Mouse (Mus musculus): Measurements from ENCODE around the gene Rfc4.

The Rfc4 gene

DNA sequence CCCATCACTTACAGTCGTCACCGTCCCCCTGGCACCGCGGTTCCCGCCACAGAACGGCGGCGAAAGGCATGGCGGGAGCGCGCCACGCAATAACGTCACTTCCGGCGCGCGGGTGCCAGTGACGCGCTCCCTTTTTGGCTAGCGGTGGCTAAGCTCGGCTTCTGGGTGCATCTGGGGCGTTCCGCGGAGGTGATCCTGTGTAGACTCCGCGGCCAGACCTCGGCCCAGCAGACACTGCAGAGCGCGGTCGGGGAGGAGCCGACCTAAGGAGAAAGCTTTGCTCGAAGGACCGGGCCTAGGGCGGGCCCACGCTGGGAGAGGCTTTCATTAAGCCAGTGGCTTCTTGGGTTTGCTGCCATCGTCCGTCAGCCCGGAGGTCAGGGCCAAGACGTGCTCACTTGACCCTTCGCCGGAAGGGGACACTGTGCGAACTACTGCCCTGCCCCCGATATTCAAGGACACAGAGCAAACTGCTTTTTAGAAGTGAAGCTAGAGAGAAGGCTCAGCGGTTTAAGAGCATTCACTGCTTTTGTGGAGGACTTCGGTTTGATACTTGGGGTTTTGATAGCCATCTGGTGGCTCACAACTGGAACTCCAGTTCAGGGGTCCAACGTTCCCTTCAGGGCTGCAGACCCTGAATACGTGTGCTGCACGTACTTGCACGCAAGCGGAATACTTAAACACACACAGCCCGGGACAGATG, at the start of gene Rfc4:
TSS of gene Rfc4 (minus strand) at position 65 of the 703 bp plus-strand sequence.
- DNase-seq (ENCODE audit: low read depth) = peak; percentile 80

DNA sequence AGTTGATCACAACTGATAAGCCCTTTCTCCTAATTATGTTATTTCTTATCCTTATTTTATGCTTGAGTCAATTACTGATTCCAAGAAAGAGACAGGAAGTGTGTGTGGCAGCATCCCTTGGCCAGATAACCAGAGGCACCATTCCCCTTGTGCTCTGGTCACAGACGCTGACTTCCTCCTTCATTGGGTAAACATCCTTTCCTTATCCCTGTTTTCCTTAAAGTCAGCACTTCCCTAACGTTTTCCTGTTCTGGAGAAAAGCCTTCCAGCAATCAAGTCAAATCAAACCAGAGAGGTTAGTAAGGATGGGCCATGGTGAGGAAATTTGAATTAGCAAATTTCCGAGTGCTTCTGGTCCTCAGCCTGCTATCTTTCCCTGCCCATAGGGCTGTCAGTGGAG, 48.4 kb upstream of the Rfc4 start:
- no peak for DNase-seq (ENCODE audit: low read depth)

DNA sequence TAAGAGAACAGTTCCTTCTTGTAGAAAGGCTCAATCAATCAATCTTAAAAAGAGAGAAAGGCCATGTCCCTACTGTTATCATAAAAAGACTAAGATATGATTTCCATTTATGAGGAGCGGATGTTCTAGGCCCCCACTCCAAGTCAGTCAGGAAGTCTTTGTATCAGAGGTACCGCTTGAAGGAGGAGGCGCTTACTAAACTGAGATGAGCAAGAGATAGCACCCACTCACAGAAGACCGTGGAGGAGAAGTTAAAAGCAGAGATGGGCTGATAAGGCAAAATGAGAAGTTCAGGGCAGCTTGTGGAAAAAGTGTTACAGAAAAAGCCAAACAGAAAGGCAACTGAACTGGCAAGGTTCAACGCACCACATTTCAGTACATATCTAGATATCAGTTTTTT, 47.3 kb upstream of the Rfc4 start:
- DNase-seq (ENCODE audit: low read depth) = no peak

DNA sequence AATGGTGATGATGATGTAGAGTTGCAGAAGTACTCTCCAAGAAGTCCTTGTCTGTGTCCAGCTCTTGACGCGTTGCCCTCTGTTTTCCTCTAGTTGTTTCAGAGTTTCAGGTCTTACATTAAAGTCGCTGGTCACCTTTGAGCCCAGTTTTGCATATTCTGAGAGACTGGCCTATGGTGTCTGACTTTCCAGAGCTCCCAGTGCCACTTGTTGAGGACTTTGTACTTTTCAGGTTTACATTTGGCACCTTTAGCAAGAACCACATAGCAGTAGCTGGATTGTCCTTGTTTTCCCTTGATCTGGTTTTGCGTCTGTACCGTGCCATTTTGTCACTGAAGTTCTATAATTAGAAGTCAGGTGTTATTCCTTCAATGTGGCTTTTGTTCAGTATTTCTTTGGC, 46.4 kb upstream of the Rfc4 start:
- no peak for DNase-seq (ENCODE audit: low read depth)

DNA sequence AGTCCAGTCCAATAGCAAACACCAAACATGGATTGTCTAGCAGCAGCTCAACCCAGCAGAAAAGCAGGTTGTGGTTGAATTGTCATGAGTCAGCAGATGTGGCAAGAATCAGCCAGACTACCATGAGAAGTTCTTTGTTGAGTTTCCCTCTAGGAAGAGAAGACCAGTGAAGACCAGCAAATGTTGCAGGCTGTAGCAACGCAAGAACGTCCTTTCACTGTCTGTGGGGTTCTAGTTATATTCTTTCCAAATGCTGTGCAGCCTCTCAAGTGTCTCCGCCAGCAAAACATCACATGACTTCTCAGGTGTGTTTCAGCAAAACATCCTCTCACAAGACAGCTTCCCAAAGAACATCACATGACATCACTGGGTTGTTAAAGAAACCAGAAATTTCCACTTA, 43.3 kb upstream of the Rfc4 start:
- no peak for DNase-seq (ENCODE audit: low read depth)

DNA sequence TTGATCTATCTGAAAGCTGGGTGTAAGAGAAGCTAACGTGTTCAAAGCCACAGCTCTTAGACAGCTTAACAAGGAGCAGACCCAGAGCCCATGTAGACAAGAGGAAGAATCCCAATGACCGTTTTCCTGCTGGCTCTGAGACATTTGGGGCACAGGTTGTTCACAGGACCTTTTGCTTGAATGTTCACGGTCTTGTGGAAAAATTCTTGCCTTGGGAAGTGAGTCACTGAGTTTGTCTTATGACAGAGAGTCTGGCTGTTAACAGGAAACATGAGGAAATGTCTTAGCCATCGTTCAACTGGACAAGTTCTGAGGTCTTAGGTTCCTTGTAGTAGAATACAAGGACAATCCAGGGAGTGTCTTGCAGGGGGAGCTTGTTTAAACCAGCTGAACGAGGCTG, 39.5 kb upstream of the Rfc4 start:
- no peak for DNase-seq (ENCODE audit: low read depth)

DNA sequence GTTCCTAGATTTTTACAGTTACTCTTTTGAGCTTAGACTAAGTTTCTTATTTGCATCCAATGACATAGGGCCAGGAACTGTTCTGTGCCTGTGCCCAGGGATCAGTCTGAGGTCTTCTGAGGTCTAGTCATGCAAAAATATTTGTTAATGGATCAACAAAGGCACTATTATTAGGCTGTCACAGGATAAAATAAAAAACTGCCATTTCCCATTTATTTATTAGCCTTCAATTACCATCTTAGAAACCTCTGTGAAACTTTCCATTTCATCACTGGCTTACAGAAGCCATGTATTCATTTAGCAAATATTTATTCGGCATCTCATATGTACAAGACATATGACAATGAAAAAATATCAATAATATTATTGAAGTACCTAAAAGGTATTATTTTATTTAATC, 39.1 kb upstream of the Rfc4 start:
- no peak for DNase-seq (ENCODE audit: low read depth)

DNA sequence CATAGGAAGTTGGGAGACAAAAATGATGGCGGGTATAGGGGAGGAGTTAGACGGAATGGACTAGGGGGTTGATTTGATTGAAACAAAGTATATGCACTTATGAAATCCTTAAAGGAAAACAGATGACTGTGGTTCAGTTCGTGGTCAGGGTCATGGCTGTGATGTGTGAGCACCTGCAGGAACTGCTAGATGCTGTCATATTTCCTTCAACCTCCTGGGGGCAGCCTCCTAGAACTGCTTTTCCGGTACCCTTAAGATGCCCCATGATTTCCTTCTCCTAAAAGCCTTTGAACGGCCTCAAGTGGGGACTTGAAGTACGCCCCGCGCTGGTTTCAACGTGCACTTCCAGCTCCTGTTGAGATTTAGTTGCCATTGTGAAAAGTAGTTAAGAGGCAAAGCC, 37.9 kb upstream of the Rfc4 start:
- DNase-seq (ENCODE audit: low read depth) = no peak

DNA sequence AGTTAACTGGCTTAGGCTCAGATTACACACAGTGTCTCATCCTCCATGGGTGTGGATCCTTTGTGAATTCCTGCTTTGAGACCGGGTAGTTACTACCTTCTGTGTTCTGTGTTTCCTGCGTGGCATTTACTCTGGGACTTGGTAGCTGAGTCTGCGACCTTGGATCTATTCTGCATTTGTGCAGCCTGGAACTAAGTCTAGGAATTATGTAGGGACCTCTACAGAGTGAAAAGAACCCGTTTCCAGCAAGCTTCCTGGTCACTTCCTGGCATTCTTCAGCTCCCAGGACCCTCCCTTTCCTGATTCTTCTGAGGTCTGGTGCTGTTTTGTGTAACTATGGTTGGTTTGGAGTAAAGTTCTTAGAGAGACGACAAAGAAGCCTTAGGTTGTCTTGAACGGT, 36.9 kb upstream of the Rfc4 start:
- DNase-seq (ENCODE audit: low read depth) = no peak

DNA sequence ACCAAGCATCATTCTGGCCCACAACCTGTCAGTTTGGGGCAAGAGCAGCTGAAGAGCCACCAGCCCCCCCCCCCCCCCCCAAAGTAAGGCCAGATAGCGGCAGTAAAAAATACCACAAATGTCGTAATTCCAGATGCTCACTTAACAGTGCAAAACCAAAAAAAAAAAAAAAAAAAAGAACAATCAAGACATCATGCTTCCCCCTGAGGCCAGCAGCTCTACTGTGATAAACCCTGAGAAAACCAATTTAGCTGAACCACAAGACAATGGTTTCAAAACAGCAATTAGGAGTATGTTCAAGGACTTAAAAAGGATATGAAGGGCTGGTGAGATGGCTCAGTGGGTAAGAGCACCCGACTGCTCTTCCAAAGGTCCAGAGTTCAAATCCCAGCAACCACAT, 34.6 kb upstream of the Rfc4 start:
- no peak for DNase-seq (ENCODE audit: low read depth)

DNA sequence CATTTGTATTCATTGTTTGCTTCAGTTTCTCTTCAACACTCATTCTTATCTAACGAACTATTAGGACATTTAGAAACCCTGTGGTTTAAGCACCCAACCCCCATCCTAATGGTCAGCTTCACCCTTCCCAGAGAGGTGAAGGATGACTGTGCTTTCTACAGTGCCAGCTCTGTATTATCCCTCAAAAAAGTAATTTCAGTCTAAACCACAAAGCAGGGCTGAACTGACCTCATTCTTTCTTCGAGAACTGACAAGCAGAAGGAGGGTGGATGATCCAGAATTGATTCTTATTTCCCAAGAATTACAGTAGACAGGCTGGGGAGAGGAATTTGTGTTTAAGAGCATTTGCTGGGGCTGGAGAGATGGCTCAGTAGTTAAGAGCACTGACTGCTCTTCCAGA, 32.2 kb upstream of the Rfc4 start:
- DNase-seq (ENCODE audit: low read depth) = no peak

DNA sequence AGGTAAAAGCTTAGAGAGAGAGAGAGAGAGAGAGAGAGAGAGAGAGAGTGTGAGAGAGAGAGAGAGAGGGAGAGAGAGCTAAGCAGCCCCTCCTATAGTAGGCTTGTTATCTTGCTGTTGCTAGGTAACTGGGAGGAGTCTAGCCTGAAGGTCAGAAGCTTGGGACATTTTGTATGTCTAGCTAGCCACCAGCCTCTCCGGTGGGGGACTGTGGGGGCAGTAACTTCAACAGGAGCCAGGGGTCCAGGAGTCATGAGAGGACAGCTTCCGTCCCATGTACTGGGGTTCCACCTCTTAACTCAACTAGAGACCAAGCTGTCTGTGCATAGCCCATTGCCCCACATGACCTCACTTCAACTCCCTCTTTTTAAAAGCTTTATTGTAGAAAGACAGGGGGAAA, 31.4 kb upstream of the Rfc4 start:
- DNase-seq (ENCODE audit: low read depth) = no peak

DNA sequence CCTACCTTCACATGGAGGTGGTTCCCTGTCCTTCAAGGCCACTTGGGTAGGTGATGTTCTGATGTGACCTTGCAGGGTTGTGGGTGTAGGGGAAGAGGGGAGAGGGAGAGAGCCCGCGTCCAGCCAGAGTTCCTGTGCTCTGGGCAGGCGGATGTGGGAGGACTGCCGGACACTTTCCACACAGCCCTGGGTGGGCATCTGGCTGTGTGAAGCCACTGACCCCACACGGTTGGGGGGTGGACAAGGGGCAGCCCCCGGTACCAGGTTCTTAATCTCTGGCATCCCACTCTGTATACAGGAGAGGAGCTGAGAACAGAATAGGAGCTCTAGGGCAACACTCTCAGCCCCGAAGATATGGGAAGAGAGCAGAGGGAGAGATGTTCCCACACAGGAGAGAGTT, 30.8 kb upstream of the Rfc4 start:
- DNase-seq (ENCODE audit: low read depth) = no peak

DNA sequence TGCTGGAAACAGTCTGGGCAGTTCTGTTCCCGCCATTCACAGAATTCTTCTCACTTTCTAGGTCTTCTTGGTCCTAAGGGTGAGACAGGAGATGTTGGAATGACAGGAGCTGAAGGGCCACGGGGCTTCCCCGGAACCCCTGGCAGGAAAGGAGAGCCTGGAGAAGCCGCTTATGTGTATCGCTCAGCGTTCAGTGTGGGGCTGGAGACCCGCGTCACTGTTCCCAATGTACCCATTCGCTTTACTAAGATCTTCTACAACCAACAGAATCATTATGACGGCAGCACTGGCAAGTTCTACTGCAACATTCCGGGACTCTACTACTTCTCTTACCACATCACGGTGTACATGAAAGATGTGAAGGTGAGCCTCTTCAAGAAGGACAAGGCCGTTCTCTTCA, 29.5 kb upstream of the Rfc4 start:
- DNase-seq (ENCODE audit: low read depth) = no peak

DNA sequence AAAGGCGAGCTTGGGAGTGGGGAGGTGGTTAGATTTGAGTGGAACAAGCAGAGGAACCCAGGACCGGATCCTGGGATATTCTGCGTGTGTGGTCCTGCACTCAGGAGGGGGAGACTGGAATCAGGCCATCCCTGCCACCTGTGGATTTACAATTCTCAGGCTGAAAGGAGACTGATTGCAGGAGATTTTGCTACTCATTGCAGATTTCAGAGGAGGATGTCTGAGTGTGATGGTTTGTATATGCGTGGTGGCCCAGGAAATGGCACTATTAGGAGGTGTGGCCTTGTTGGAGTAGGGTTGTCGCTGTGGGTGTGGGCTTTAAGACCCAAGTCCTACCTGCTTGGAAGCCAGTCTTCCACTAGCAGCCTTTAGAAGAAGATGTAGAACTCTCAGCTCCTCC, 26.7 kb upstream of the Rfc4 start:
- DNase-seq (ENCODE audit: low read depth) = no peak

DNA sequence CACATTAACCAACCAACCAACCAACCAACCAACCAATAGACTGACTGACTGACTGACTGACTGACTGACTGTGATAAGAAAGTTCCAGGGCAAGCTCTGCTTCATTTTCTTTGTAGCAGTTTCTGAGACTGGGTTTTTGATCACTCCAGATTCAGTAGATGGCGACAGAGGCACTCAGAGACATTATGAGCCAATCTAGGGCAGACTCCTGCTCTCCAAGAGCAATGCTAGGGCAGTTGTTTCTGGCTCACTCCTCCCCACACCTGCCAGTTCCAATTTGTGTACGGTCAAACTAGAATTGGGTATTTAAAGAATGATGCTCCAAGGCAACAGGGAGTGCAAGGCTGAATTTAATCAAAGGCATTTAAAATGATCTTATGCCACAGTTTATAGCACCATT, 23.9 kb upstream of the Rfc4 start:
- no peak for DNase-seq (ENCODE audit: low read depth)

DNA sequence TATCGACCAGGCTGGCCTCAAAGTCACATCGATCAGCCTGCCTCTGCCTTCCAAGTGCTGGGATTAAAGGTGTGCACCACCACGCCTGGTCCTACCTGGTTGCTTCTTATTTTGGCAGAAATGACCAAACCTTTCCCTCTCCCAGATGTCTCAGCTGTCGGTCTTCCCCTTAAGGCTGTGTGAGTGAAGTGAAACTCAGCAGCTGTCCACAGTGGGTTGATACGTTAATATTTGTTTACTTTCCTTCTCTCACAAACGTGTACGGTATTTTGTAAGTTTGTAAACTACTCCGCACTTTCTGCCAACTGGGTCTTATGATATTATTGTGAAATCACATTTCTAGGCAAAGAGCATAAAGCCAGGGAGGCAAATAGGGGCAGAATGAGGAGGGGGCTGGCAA, 21.9 kb upstream of the Rfc4 start:
- DNase-seq (ENCODE audit: low read depth) = no peak

DNA sequence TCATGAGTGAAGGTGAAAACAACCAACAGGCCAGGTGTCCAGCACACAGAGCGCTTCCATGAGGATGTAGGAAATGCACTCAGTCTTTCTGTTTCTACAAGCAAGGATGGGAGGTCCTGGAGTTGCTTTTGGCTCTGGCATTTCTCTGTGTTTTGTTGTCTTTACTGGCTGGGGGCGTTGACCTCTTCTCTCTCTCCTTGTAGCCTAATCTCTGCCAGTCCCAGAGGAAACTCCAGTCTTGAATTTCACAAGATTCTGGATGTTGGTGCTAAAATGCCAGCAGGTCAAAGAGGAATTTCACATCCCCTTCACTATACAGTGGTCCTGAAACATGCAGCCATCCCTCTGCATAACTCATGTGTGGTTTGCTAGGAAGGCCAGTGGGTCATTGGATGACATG, 21.4 kb upstream of the Rfc4 start:
- no peak for DNase-seq (ENCODE audit: low read depth)

DNA sequence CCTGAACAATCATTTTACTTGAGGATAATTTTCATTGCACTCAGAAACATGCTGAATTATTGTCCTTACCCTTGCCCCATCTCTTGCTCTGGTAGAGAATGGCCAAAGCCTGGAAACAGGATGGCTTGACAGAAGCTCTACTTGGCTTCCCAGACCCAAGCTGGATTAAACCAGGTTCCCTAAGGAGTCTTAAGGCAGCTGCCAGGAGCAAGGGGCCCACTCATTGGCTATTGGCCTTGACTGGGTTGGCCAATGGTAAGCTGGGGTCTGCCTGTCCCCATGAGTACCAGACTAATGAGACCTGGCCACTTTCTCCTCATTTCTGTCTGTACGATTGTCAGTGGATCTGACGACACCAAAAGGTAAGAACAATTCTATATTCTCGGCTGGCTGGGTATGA, 18.7 kb upstream of the Rfc4 start, which contains the start of gene Adipoq:
TSS of gene Adipoq (plus strand) at position 257 of the 400 bp plus-strand sequence.
- DNase-seq (ENCODE audit: low read depth) = no peak

DNA sequence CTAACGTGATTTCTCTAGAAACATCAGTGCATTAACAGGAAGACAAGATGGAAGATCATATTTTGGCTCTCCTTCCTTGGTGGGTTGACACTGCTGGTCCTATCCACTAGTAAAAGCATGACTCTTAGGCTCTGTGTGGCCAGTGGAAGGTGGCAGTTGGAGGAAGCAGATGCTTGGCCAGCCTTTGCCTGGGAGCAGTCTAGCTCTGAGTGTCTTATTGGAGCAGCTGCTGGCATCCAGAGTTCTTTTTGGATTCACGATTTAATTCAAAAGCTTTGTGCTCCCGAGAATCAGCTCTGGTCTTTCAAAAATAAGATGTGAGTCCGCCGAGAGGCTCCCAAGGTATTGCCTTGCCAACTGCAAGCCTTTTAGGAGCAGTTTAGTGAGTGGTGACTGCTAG, 17.7 kb upstream of the Rfc4 start:
- no peak for DNase-seq (ENCODE audit: low read depth)

DNA sequence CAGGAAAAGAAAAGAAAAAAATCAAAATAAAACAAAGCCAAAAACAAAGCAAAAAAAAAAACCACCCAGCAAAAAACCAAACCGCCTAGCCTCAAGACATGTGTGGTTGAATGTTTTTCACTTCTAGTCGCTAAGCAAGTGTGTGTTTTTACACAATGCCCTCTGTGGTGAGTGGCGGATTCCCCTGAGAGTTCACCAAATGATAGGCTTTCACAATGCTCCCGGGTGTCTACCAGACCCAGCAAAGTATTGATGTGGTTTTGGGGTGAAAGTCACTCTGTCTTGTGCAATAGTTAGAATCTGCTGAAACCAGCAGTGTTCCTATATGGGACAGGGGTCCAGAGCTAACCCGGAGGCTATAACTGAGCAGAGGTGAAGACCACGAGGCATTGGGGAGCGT, 16.8 kb upstream of the Rfc4 start:
- no peak for DNase-seq (ENCODE audit: low read depth)

DNA sequence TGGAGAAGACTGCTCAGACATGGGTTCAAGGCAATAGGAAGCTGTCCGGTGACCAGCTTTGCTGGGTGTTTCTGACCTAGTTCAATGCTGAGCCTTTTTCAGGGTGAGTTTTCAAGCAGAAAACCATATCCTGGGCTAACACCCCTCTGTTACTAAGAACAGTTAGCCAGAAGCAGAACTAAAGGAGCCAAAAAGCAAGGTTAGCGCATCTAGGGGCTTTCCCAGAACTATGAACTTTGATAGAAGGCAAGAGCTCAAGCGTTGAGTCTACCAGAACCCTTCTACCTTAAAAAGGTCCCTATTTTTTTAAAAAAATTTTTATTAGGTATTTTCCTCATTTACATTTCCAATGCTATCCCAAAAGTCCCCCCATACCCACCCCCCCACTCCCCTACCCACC, 13.4 kb upstream of the Rfc4 start:
- no peak for DNase-seq (ENCODE audit: low read depth)

DNA sequence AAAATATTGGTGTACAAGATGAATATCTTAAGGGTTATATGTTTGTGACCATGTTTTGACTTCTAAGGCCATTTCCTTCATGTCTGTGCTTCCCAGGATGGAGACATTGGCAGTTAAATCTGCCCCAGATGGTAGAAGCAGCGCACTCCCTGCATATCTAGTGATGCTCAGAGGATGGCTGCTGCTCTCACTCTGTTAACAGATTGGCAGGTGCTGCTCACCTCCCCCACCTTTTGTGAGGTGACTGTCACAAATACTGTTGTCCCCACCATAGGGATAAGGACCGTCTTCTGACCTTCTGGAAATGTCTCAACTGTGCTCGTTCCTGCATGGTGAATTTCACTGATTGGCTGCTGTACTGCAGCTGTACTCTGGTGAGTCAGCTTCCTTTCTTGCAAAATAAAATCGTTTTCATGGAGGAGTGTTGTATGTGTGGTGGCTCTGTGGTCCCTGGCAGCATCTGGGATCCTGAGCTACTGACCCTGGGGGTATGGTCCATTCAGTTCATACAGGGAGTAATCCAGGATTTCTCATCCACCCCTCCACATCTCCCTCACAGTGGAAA, 9.0 kb upstream of the Rfc4 start:
- DNase-seq (ENCODE audit: low read depth) = no peak

DNA sequence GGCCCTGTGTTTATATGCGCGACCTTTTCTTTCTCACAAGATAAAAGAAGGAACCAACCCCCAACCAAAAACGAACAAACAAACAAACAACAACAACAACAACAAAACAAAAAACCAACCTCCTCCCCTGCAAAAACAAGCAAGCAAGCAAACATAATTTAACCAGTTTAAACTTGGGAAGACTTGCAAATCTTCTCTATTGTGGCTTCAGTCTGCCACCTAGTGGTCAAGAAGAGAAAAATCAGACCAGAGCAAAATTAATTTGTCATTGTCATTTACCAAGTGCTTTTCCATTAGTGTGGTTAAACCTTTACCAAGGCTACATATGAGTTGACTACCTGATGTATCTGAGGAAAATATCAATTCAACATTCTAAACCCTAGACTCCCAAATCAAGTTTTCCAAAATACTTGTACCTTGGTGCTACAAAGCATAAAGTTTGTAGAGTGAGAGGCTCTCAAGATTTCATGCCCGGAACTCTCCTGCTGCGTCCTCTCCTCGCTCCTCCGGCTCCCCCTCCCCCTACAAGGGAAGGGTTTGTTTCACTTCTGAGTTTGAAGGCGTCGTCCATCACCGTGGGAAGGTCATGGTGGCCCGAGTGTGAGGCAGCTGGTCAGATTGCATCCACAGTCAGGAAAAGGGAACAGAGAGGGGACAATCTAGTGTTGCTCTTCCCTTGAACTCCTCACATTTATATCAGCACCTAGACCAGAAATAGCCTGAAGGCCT, 8.0 kb upstream of the Rfc4 start:
- no peak for DNase-seq (ENCODE audit: low read depth)

Data from c-Kit-positive CD71-positive TER-119-negative erythroid progenitor cells, embryonic 14.5 days (primary cell).